Mouse (Mus musculus) G1E (cell line): ENCODE measurements around the gene Mms19. TPM values are rescaled to one million over a fixed set of nuclear protein-coding genes. Genes with fewer than 3 reads are reported as not detected.

Experiments used
- ATAC-seq: 2 replicates; pipeline ENCODE4 v1.8.0; 2016; ENCODE audit warnings: mild to moderate bottlenecking; ENCODE audit not compliant: insufficient number of reproducible peaks, poor library complexity, low FRiP score, severe bottlenecking; ENCODE audit errors: extremely low read depth
- DNase-seq: peaks from one replicate; pipeline ENCODE4 v3.0.0; 2012; ENCODE audit warnings: low spot score
- H3K27me3 ChIP-seq: 2 replicates; pipeline ENCODE4 v1.6.1; 2012; ENCODE audit warnings: mild to moderate bottlenecking, low read length, inconsistent platforms; ENCODE audit not compliant: insufficient read depth
- H3K36me3 ChIP-seq: replicated peaks from 2 replicates; pipeline ENCODE3; 2012; ENCODE audit warnings: mild to moderate bottlenecking, inconsistent platforms
- H3K4me1 ChIP-seq: 2 replicates; pipeline ENCODE4 v1.6.1; 2012; ENCODE audit warnings: low read depth, low read length, inconsistent platforms, mixed read lengths; ENCODE audit not compliant: insufficient read depth
- H3K4me3 ChIP-seq: 2 replicates; pipeline ENCODE4 v1.5.1; 2012; ENCODE audit warnings: low read depth, mild to moderate bottlenecking, inconsistent platforms, low read length, moderate library complexity, mixed read lengths
- H3K9me3 ChIP-seq: replicated peaks from 2 replicates; pipeline ENCODE4 v1.6.1; 2012; ENCODE audit warnings: inconsistent platforms
- CTCF ChIP-seq: IDR thresholded peaks from 2 replicates; pipeline ENCODE4 v1.5.1; 2012; ENCODE audit warnings: low read depth, low read length, inconsistent platforms, mixed read lengths
- GATA1 ChIP-seq: IDR thresholded peaks from 2 replicates; pipeline ENCODE4 v1.6.1; 2012; ENCODE audit warnings: borderline replicate concordance, low read length, inconsistent platforms, mixed read lengths
- GATA2 ChIP-seq: IDR thresholded peaks from 2 replicates; pipeline ENCODE4 v1.6.1; 2012; ENCODE audit warnings: low read depth, low read length, inconsistent platforms, borderline replicate concordance
- POLR2AphosphoS5 ChIP-seq: IDR thresholded peaks from 2 replicates; pipeline ENCODE4 v1.6.1; 2012; ENCODE audit warnings: low read depth, low read length, inconsistent platforms; ENCODE audit not compliant: insufficient replicate concordance
- TAL1 ChIP-seq: conservative IDR thresholded peaks from 2 replicates; pipeline ENCODE4 v1.6.1; 2012; ENCODE audit warnings: low read depth, low read length, inconsistent platforms, mixed read lengths
- polyA plus RNA-seq: library from polyadenylated mRNA; stranded (reverse); fragments of >175 nt; gene quantifications from 2 replicates; pipeline ENCODE4 v1.2.3, GENCODE M21; 2012
- total RNA-seq, 2 experiments: library from RNA; stranded (forward) in 1 of 2; stranded (reverse) in 1 of 2; fragments of 200-1000 nt in 1 of 2; fragments of >200 nt in 1 of 2; fragmentation: Nextera tagmentation in 1 of 2; gene quantifications; 2 replicates each; pipeline ENCODE4 v1.2.3; 2014 to 2017

Mms19 gene
- total and polyA plus RNA-seq, 3 experiments: 17.4 to 39.4 (median 26.2) TPM

DNA sequence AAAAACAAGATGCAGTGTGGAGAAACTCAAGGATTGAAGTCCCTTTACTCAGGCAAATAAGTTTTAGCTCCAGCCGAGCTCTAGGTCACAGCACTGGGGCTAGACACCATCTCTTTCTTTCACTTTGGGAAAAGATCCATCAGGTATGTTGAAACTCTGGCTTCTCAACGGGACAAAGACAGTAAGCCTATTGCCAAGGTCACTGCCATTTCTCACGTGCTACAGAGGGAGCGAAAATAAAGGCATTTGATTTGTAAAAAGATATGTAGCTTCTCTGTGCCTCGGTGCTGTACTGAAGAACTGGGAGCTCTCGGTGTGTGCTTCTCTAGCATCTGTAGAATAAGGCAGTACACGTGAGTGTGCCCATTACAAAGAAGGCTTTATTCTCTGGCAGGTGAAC lies 37.1 kb downstream of the Mms19 start:
- Histone ChIP-seq H3K9me3 (peaks cover 2% of the 10 kb centered on the region; the same call in 1 of the 2 replicates), H3K36me3 (peaks cover 98% of the 10 kb centered on the region), H3K27me3 (no peaks in the 10 kb centered on the region), H3K4me1 (peaks cover 2% of the 10 kb centered on the region; the same call in 1 of the 2 replicates), H3K4me3 (no peak overlapping the region)
- no peak for ATAC-seq
- no peak for DNase-seq
- TF ChIP-seq TAL1 (no peak), GATA2 (no peak), GATA1 (no peak), CTCF (no peak), POLR2AphosphoS5 (no peak)

DNA sequence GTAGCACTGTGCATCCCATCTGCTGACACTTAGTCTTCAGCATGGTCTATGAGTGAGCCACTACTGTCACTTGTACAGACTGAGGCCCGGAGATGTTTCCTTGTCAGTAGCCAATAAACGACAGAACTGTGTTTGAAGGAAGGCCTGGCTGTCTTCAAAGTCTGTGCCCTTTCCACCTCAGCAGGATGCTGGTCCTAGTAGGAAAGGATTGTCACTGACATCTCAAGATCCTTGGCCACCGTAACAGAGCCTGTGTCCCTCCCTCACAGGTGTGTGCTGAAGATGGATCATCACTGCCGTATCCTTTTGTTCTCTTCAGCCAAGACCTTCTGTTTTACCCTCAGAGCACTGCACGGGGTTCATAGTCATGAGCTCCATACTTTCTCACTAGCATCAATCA lies 42.4 kb downstream of the Mms19 start:
- H3K27me3 ChIP-seq: no peaks in the 10 kb centered on the region
- H3K4me3 ChIP-seq: no peak overlapping the region
- H3K36me3 ChIP-seq: peaks cover 77% of the 10 kb centered on the region
- H3K9me3 ChIP-seq: no peaks in the 10 kb centered on the region
- no peak for ATAC-seq
- peaks cover 15% of the 10 kb centered on the region for H3K4me1 ChIP-seq
- TF ChIP-seq GATA1: no peak
- TF ChIP-seq TAL1: no peak
- no peak for TF ChIP-seq CTCF
- no peak for TF ChIP-seq POLR2AphosphoS5
- TF ChIP-seq GATA2: no peak
- DNase-seq: no peak

DNA sequence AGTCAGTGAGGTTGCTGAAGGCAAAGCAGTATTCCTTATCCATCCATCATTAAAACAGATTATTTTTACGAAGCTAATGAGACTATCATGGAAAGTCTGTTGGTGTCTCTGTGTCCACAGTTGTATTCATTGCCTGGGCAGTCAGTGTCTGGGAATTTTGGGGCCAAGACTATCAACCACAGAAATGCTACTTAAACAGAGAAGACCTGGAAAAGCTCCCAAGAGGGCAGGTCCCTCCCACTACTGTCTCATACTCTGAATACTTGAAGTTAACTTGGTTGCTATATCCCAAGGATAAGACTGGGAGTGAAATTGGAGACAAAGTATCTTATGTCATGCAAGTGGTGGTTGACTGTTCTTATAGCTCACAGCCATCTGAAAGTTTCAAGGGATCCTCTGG lies 45.0 kb downstream of the Mms19 start:
- H3K4me3 ChIP-seq: no peak overlapping the region
- TF ChIP-seq GATA2 (no peak), GATA1 (no peak), POLR2AphosphoS5 (no peak), TAL1 (no peak), CTCF (no peak)
- peaks cover 60% of the 10 kb centered on the region for H3K36me3 ChIP-seq
- DNase-seq (no peak), ATAC-seq (no peak)
- no peaks in the 10 kb centered on the region for H3K9me3 ChIP-seq
- no peaks in the 10 kb centered on the region for H3K27me3 ChIP-seq
- H3K4me1 ChIP-seq: peaks cover 26% of the 10 kb centered on the region

DNA sequence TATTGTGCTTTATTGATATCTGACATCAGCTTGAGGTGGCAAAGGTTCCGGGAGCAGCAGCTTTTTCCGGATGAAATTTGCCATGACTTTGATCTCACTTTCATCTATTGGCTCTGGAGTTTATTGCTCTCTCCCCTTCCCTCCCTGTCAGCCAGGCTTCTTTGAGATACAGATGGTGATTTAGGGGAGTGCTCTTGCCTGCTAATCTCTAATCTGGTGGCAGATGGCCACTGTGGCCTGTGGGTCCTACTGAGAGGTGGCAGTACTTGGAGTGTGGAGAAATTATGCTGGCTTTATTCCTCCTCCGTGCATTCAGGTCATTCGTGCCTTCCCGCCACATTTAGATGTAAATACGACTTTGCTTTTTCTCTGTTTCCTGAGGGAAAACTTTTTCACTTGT lies 46.8 kb downstream of the Mms19 start:
- H3K4me3 ChIP-seq: peak overlapping the region; percentile 96
- TF ChIP-seq GATA1 (no peak), TAL1 (no peak), CTCF (no peak), GATA2 (no peak), POLR2AphosphoS5 (no peak)
- H3K4me1 ChIP-seq: peaks cover 36% of the 10 kb centered on the region
- H3K36me3 ChIP-seq: peaks cover 59% of the 10 kb centered on the region
- DNase-seq (peak; percentile 18), ATAC-seq (no peak)
- no peaks in the 10 kb centered on the region for H3K27me3 ChIP-seq
- H3K9me3 ChIP-seq: no peaks in the 10 kb centered on the region

DNA sequence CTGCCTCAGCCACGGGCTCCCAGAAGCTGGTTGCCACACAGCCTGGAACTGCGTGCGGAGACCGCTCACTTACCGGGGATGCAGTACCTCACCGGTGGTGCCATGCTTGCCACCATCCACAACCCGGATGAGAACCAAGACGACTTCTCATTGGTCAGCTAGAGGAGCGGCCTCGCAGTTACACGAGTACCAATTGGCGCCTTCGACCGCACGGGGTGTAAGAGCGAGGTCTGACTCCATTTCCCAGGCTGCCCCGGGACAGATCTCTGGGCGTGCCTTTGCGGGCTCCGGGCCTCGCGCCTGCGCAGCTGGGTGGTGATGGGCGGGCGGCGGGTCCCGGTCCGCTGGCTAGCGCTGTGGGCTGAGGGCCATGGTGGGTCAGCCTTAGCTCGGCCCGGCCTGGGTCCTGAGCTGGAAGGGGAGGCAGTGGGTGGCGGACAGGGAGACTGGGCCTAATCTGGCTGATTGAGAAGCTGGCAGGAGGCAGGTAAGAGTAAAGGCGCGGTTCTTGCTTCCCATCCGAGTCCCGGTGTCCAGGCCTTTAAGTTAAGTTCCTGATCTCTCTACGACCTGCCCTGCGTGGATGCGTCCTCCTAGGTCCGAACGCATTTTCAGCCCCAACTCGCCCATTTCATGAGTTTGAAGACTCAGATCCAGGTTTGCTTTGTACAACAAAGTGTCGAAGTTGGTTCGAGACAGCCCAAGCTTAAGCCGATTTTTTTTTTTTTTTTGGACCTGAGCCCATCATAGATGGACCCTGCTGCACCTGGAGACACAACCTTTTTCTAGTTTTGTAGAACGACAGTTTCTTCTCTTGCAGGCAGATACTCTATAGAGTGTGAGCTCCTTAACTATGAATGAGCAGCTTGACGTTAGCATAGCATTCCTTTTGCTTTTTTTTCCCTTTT lies 47.5 kb downstream of the Mms19 start, which contains the start of the genes Exosc1 and Zdhhc16:
Gene Exosc1, minus strand, starts transcription at position 245 of the 908 bp plus-strand sequence.
Gene Zdhhc16, plus strand, starts transcription at position 302 of the 908 bp plus-strand sequence.
- peak within 1 kb of the TSS; percentile 96 for H3K4me3 ChIP-seq
- peaks cover 36% of the 10 kb centered on the region for H3K4me1 ChIP-seq
- peaks cover 60% of the 10 kb centered on the region for H3K36me3 ChIP-seq
- TF ChIP-seq GATA2 (no peak), GATA1 (no peak), TAL1 (no peak), CTCF (no peak), POLR2AphosphoS5 (no peak)
- no peaks in the 10 kb centered on the region for H3K27me3 ChIP-seq
- DNase-seq: peak; percentile 100
- no peaks in the 10 kb centered on the region for H3K9me3 ChIP-seq
- peak; percentile 99 for ATAC-seq

DNA sequence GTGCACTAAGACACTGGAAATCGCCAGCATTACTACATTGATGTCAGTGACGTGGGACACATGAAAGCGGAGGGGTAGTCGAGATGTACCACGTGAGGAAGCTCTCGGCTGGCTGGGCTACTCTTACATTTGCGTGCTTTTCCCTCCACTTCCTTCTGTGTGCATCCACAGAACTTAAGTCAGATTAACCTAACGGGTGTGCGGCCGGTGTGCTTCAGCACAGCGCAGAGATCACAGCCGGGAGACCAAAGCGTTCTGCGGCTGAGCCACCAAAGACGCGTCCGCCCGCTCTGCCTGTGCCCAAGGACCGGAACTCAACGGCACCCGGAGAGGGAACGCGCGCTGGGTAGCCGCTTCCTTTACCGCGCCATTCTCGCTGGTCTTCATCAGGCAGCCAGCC lies 48.3 kb downstream of the Mms19 start:
- H3K27me3 ChIP-seq: no peaks in the 10 kb centered on the region
- ATAC-seq (no peak), DNase-seq (peak; percentile 32)
- H3K36me3 ChIP-seq: peaks cover 60% of the 10 kb centered on the region
- TF ChIP-seq TAL1 (no peak), POLR2AphosphoS5 (no peak), GATA2 (no peak), GATA1 (no peak), CTCF (no peak)
- H3K4me1 ChIP-seq: peaks cover 36% of the 10 kb centered on the region
- H3K9me3 ChIP-seq: no peaks in the 10 kb centered on the region
- peak overlapping the region; percentile 96 for H3K4me3 ChIP-seq
